Mouse (Mus musculus): ENCODE data around the gene Ehmt2. TPM values are rescaled to one million over a fixed set of nuclear protein-coding genes. Genes with fewer than 3 reads are reported as not detected.
"Not testable (repeated sequence)": the region's sequence is repeated elsewhere in the genome, so short reads cannot be mapped to it uniquely, and the experiment has no call there.

The Ehmt2 gene
- polyA plus RNA-seq, 1 experiment from 2014 or later, result 97.9 TPM

DNA sequence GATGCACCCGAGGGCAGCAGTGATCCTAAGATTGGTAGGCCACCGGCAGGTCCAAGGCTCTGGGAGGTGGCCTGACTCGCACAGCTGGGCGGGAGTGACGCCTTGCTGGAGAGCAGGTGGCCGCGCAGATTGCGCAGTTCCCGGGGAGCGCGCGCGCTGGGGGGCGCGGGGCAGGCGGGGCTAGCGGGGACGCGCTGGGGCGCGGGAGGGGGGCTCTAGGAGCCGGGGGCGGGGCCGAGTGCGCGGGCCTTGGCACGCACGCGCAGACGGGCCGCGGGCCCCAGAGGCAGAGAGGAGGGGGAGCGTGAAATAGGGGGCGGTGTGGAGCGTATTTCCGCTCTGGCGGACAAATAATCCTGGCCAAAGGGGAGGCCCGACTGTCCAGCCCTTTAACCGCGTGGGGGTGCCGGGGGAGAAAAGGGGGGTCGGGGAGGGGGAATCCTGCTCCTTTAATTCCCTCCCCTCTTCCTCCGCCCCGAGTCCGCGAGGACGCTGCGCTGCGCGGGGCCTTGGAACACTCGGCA lies 4.1 kb upstream of the Ehmt2 start:
- Histone ChIP-seq H3K4me2 (peak overlapping the region; percentile 82), H3K4me1 (peaks cover 37% of the 10 kb centered on the region), H3K9me3 (replicated peaks) (no peaks in the 10 kb centered on the region), H3K27ac (peak overlapping the region; percentile 91), H3K36me3 (ENCODE audit: poor library complexity, severe bottlenecking) (peaks cover 12% of the 10 kb centered on the region), H3K4me3 (peak overlapping the region; percentile 79), H3K27me3 (no peaks in the 10 kb centered on the region), H3K9ac (peak overlapping the region; percentile 96)
- 0% methylated on average over 24 of the region's 51 CpGs for WGBS
- peak; percentile 87 for ATAC-seq

GRCm38 (mm10) chr17:34894801-34895530 lies 3.3 kb upstream of the Ehmt2 start:
- Histone ChIP-seq H3K27ac (peak overlapping the region; percentile 91), H3K4me3 (peak overlapping the region; percentile 79), H3K9ac (peak overlapping the region; percentile 96), H3K4me1 (peaks cover 42% of the 10 kb centered on the region), H3K27me3 (no peaks in the 10 kb centered on the region), H3K36me3 (ENCODE audit: poor library complexity, severe bottlenecking) (peaks cover 12% of the 10 kb centered on the region), H3K4me2 (peak overlapping the region; percentile 82), H3K9me3 (replicated peaks) (no peaks in the 10 kb centered on the region)
- ATAC-seq, result peak; percentile 34
- WGBS, result 6% methylated on average over 44 of the region's 51 CpGs

GRCm38 (mm10) chr17:34895724-34896123 lies 2.5 kb upstream of the Ehmt2 start:
- peaks cover 50% of the 10 kb centered on the region for H3K4me1 ChIP-seq
- peak overlapping the region; percentile 79 for H3K4me3 ChIP-seq
- H3K9me3 ChIP-seq (replicated peaks), result no peaks in the 10 kb centered on the region
- H3K9ac ChIP-seq, result peak overlapping the region; percentile 96
- peak overlapping the region; percentile 91 for H3K27ac ChIP-seq
- 91% methylated on average over 15 of the region's 15 CpGs for WGBS
- no peaks in the 10 kb centered on the region for H3K27me3 ChIP-seq
- no peak for ATAC-seq
- peaks cover 12% of the 10 kb centered on the region for H3K36me3 ChIP-seq (ENCODE audit: poor library complexity, severe bottlenecking)
- peak overlapping the region; percentile 82 for H3K4me2 ChIP-seq

DNA sequence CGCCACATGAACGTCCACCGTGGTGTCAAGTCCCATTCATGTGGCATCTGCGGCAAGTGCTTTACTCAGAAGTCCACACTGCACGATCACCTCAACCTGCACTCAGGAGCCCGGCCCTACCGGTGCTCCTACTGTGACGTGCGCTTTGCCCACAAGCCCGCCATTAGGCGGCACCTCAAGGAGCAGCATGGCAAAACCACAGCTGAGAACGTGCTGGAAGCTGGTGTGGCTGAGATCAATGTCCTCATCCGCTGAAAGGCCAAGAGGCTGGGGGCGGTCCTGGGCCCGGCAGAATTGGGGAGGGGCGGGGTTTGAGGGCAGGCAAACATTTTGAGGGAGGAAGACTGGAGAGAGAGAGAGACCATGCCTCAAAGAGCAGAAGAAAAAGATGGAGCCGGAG lies 1.9 kb upstream of the Ehmt2 start:
- H3K27me3 ChIP-seq, result no peaks in the 10 kb centered on the region
- H3K4me1 ChIP-seq, result peaks cover 55% of the 10 kb centered on the region
- no peak for ATAC-seq
- peak overlapping the region; percentile 82 for H3K4me2 ChIP-seq
- H3K36me3 ChIP-seq (ENCODE audit: poor library complexity, severe bottlenecking), result peaks cover 16% of the 10 kb centered on the region
- no peak overlapping the region for H3K9ac ChIP-seq
- peak overlapping the region; percentile 91; the same call in 1 of the 2 replicates for H3K27ac ChIP-seq
- 0 out of 2 replicates have a peak overlapping the region, but pooled peaks have one; percentile 79 for H3K4me3 ChIP-seq
- WGBS, result 83% methylated on average over 17 of the region's 17 CpGs
- no peaks in the 10 kb centered on the region for H3K9me3 ChIP-seq (replicated peaks)

DNA sequence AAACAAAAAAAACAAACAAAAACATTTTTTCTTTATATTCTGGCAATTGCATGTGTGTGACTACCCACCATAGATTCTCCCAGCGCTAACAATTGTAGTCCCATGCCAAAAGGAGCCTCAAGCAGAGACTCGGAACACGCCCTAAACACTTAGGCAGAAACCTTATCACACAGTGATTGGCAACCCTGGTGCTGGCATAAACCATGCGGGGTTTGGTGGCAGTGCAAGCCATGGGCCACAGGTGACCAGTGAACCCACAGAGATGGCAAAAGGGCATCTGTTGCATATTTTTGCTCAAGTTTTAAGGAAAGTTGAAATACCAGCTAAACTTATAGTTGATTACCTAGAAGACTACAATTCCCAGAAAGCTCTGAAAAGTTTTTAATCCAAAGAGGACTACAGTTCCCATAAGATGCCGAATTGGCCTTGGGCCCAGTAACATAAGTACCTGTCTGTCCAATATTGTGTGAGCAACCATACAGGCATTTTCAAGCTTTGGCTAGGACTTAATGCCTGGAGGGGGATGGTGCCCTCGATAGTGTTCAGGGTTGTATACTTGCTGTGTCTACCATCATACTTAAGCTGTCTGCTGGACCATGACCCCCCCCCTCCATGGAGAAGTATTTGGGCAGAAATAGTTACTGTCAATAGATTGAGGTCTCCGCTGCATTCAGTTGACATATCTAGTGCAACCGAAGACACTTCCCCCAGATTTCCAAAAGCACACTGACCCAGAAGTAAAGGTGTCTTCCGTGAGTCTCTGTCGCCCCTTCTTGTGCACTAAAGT lies 703 bp upstream of the Ehmt2 start:
- Histone ChIP-seq H3K4me3 (peak overlapping the region; percentile 96), H3K4me1 (peaks cover 57% of the 10 kb centered on the region), H3K4me2 (peak overlapping the region; percentile 82), H3K27me3 (no peaks in the 10 kb centered on the region), H3K9me3 (replicated peaks) (no peaks in the 10 kb centered on the region), H3K27ac (peak overlapping the region; percentile 96), H3K9ac (peak overlapping the region; percentile 99), H3K36me3 (ENCODE audit: poor library complexity, severe bottlenecking) (peaks cover 27% of the 10 kb centered on the region)
- 14% methylated on average over 10 of the region's 10 CpGs for WGBS
- ATAC-seq, result no peak

- Histone ChIP-seq H3K4me1 (peaks cover 53% of the 10 kb centered on the region), H3K9me3 (replicated peaks) (no peaks in the 10 kb centered on the region), H3K27ac (peak overlapping the region; percentile 96), H3K4me2 (peak overlapping the region; percentile 82), H3K27me3 (no peaks in the 10 kb centered on the region), H3K36me3 (ENCODE audit: poor library complexity, severe bottlenecking) (peaks cover 38% of the 10 kb centered on the region), H3K9ac (peak overlapping the region; percentile 99), H3K4me3 (peak overlapping the region; percentile 96)
- WGBS, result 0% methylated on average over 6 of the region's 47 CpGs
- ATAC-seq, result peak; percentile 22; the same call in 1 of the 2 replicates
These were observed 410 bp downstream of the Ehmt2 start for GRCm38 (mm10) chr17:34898706-34899052.

GRCm38 (mm10) chr17:34899053-34899889 lies 1.0 kb downstream of the Ehmt2 start:
- Histone ChIP-seq H3K9ac (peak overlapping the region; percentile 99), H3K27me3 (no peaks in the 10 kb centered on the region), H3K4me3 (peak overlapping the region; percentile 96), H3K4me2 (peak overlapping the region; percentile 82), H3K27ac (peak overlapping the region; percentile 96), H3K4me1 (peaks cover 51% of the 10 kb centered on the region), H3K36me3 (ENCODE audit: poor library complexity, severe bottlenecking) (peaks cover 44% of the 10 kb centered on the region), H3K9me3 (replicated peaks) (no peaks in the 10 kb centered on the region)
- 1% methylated on average over 34 of the region's 45 CpGs for WGBS
- peak; percentile 3; the same call in 1 of the 2 replicates for ATAC-seq

DNA sequence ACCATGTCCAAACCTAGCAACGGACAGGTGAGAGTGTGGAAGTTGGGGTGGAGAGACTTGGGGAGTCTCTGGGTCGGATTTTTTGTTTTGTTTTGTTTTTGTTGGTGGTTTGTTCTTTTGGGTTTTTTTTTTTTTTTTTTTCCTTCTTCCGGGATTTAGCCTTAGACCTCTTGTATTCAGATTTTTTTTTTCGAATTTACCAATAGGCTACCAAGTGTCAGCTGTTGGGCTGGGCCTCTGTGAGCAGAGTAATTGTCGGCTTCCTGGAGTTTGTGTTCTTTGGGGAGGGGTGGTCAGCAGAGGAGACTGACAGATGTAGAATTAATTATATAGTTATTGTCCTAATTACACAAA lies 1.6 kb downstream of the Ehmt2 start:
- Histone ChIP-seq H3K36me3 (ENCODE audit: poor library complexity, severe bottlenecking) (peaks cover 50% of the 10 kb centered on the region), H3K4me3 (peak overlapping the region; percentile 96), H3K9ac (peak overlapping the region; percentile 99), H3K27ac (peak overlapping the region; percentile 96), H3K4me1 (peaks cover 51% of the 10 kb centered on the region), H3K9me3 (replicated peaks) (no peaks in the 10 kb centered on the region), H3K27me3 (no peaks in the 10 kb centered on the region), H3K4me2 (peak overlapping the region; percentile 82)
- WGBS, result 0% methylated on average over 5 of the region's 5 CpGs
- ATAC-seq, result no peak

DNA sequence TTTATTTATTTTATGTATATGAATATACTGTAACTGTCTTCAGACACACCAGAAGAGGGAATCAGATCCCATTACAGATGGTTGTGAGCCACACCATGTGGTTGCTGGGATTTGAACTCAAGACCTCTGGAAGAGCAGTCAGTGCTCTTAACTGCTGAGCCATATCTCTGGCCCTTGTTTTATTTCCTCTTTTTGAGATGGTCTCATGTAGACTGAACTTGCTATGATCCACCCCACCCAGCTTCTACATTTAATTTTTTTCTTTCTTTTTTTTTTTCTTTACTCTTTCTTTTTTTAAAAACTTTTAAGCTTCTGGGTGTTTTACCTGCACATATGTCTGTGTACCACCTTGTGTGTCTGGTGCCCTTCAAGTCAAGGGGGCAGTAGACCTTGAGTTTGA lies 2.6 kb downstream of the Ehmt2 start:
- H3K9ac ChIP-seq; ATAC-seq; H3K27me3 ChIP-seq; H3K27ac ChIP-seq; H3K9me3 ChIP-seq (replicated peaks): not testable (repeated sequence)
- Histone ChIP-seq H3K4me1 (peaks cover 41% of the 10 kb centered on the region), H3K4me3 (0 out of 2 replicates have a peak overlapping the region, but pooled peaks have one; percentile 96), H3K4me2 (peak overlapping the region; percentile 82), H3K36me3 (ENCODE audit: poor library complexity, severe bottlenecking) (peaks cover 55% of the 10 kb centered on the region)

DNA sequence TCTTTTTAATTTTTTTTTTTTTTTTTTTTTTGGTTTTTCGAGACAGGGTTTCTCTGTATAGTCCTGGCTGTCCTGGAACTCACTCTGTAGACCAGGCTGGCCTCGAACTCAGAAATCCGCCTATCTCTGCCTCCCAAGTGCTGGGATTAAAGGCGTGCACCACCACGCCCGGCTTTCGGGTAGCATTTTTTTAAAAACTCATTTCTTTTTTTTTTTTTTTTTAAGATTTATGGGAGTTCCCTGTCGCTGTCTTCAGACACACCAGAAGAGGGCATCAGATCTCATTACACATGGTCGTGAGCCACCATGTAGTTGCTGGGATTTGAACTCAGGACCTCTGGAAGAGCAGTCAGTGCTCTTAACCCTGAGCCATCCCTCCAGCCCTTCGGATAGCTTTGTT lies 3.7 kb downstream of the Ehmt2 start:
- H3K4me3 ChIP-seq; H3K9ac ChIP-seq; H3K27me3 ChIP-seq; H3K27ac ChIP-seq; H3K9me3 ChIP-seq (replicated peaks); ATAC-seq; H3K4me2 ChIP-seq: not testable (repeated sequence)
- Histone ChIP-seq H3K36me3 (ENCODE audit: poor library complexity, severe bottlenecking) (peaks cover 59% of the 10 kb centered on the region), H3K4me1 (peaks cover 30% of the 10 kb centered on the region)
- WGBS, result 94% methylated on average over 9 of the region's 10 CpGs

DNA sequence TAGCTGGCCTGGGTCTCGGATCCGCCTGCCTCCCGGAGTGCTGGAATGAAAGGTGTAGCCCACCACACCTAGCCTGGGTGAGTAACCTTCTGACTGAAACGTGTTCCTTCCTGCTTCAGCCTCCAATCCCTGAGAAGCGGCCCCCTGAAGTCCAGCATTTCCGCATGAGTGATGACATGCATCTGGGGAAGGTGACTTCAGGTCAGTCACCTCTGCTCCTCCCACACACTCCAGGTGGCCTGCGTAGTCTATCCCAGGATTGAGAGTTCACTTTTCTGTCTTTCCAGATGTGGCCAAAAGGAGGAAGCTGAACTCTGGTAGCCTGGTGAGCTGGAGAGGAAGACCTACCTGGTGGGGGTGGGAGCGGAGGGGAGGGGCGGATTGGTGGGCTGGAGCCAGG lies 4.6 kb downstream of the Ehmt2 start:
- 90% methylated on average over 9 of the region's 9 CpGs for WGBS
- H3K36me3 ChIP-seq (ENCODE audit: poor library complexity, severe bottlenecking), result peaks cover 68% of the 10 kb centered on the region
- no peak overlapping the region for H3K4me2 ChIP-seq

More for the DNA sequence above, 4.6 kb downstream of the Ehmt2 start:
- Histone ChIP-seq H3K27ac (no peak overlapping the region), H3K4me3 (no peak overlapping the region), H3K4me1 (peaks cover 20% of the 10 kb centered on the region), H3K27me3 (no peaks in the 10 kb centered on the region), H3K9me3 (replicated peaks) (no peaks in the 10 kb centered on the region), H3K9ac (no peak overlapping the region)
- no peak for ATAC-seq

Data from forebrain, embryonic 13.5 days (tissue).